Mouse (Mus musculus) heart, embryonic 10.5 days (tissue): ENCODE measurements at regions not wholly inside any gene's neighbourhood (a gene's known extent, or its start where the extent isn't known, plus 50 kb on each side); places are given as distances from the start of the nearest gene placed in this dataset.

ENCODE experiments used
- DNase-seq: peaks from one replicate; pipeline ENCODE4 v3.0.0-alpha.2; 2017; ENCODE audit warnings: low spot score
- H3K27ac ChIP-seq: fragments of 300-500 bp; sonication (generic); 2 replicates; pipeline ENCODE4 v1.5.1; 2016; ENCODE audit warnings: mild to moderate bottlenecking
- H3K27me3 ChIP-seq: fragments of 300-500 bp; sonication (generic); 2 replicates; pipeline ENCODE4 v1.6.1; 2016; ENCODE audit warnings: mild to moderate bottlenecking; ENCODE audit not compliant: poor library complexity, insufficient read depth, severe bottlenecking
- H3K36me3 ChIP-seq: fragments of 300-500 bp; sonication (generic); 2 replicates; pipeline ENCODE4 v1.6.1; 2016; ENCODE audit warnings: mild to moderate bottlenecking, moderate library complexity
- H3K4me1 ChIP-seq: fragments of 300-500 bp; sonication (generic); 2 replicates; pipeline ENCODE4 v1.6.1; 2016; ENCODE audit warnings: mild to moderate bottlenecking
- H3K4me3 ChIP-seq: fragments of 300-500 bp; sonication (generic); 2 replicates; pipeline ENCODE4 v1.5.1; 2016; ENCODE audit warnings: mild to moderate bottlenecking, moderate library complexity
- H3K9me3 ChIP-seq: fragments of 300-500 bp; sonication (generic); 2 replicates; pipeline ENCODE4 v1.6.1; 2016; ENCODE audit warnings: mild to moderate bottlenecking, moderate library complexity
- WGBS: fragments of 180-500 bp; shearing (Covaris S2); methylation state at CpG from one replicate; pipeline ENCODE4 v1.1.7; 2016; 5-methylcytosine and 5-hydroxymethylcytosine counted together

- H3K27me3 ChIP-seq, result no peaks in the 10 kb centered on the region
- H3K9me3 ChIP-seq, result no peaks in the 10 kb centered on the region
- H3K27ac ChIP-seq, result no peak overlapping the region
- no peak overlapping the region for H3K4me3 ChIP-seq
- H3K36me3 ChIP-seq, result no peaks in the 10 kb centered on the region
- WGBS, result 89% methylated on average over 5 of the region's 5 CpGs
- peak; percentile 51 for DNase-seq
- no peaks in the 10 kb centered on the region for H3K4me1 ChIP-seq
Observed at GRCm38 (mm10) chr9:100404426-100404825, 82.2 kb downstream of the Il20rb start.

- Histone ChIP-seq H3K27me3 (no peaks in the 10 kb centered on the region), H3K36me3 (no peaks in the 10 kb centered on the region), H3K4me3 (no peak overlapping the region), H3K9me3 (no peaks in the 10 kb centered on the region), H3K4me1 (no peaks in the 10 kb centered on the region), H3K27ac (no peak overlapping the region)
- no peak for DNase-seq
- 23% methylated on average over 8 of the region's 8 CpGs for WGBS
Observed at GRCm38 (mm10) chr9:100400366-100400765, 86.2 kb downstream of the Il20rb start.

DNA sequence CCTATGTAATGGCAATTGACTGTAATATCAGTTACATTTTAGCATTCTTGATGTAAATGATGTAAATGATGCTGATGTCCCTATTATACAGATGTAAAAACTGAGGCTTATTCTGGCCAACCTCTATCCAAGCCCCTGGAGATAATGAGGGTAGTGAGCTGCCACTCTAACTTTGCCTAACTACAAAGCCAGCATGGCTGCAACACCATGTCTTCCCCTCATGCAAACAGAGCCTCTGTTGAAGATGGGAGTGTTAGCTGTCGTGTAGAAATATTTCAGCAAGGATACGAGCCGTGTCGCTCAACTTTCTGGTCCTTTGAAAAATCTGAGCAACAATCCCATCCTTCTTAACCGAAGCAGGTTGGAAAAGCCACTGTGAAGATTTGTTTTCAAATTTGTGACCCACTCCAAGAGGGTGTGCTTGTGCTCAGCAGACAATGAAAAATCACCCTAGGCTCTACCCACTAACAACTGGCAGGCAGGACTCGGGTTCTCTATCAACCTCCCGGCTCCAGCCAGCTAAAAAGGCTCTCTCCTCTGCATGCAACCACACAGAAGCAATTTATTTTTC is 90.2 kb downstream of the Il20rb start:
- no peaks in the 10 kb centered on the region for H3K36me3 ChIP-seq
- no peaks in the 10 kb centered on the region for H3K27me3 ChIP-seq
- 91% methylated on average over 7 of the region's 7 CpGs for WGBS
- no peaks in the 10 kb centered on the region for H3K4me1 ChIP-seq
- no peaks in the 10 kb centered on the region for H3K9me3 ChIP-seq
- no peak for DNase-seq
- no peak overlapping the region for H3K27ac ChIP-seq
- H3K4me3 ChIP-seq, result no peak overlapping the region

- Histone ChIP-seq H3K27me3 (no peaks in the 10 kb centered on the region), H3K4me3 (no peak overlapping the region), H3K4me1 (no peaks in the 10 kb centered on the region), H3K36me3 (no peaks in the 10 kb centered on the region), H3K27ac (no peak overlapping the region), H3K9me3 (no peaks in the 10 kb centered on the region)
- WGBS, result 12% methylated on average over 5 of the region's 5 CpGs
- DNase-seq, result peak; percentile 79
Observed at GRCm38 (mm10) chr9:100395711-100396110, 90.9 kb downstream of the Il20rb start.

- Histone ChIP-seq H3K4me1 (no peaks in the 10 kb centered on the region), H3K27ac (no peak overlapping the region), H3K27me3 (no peaks in the 10 kb centered on the region), H3K9me3 (no peaks in the 10 kb centered on the region), H3K4me3 (no peak overlapping the region), H3K36me3 (no peaks in the 10 kb centered on the region)
- WGBS, result 54% methylated on average over 1 of the region's 1 CpGs
- DNase-seq, result no peak
Observed at GRCm38 (mm10) chr9:100394632-100395031, 92.0 kb downstream of the Il20rb start.

DNA sequence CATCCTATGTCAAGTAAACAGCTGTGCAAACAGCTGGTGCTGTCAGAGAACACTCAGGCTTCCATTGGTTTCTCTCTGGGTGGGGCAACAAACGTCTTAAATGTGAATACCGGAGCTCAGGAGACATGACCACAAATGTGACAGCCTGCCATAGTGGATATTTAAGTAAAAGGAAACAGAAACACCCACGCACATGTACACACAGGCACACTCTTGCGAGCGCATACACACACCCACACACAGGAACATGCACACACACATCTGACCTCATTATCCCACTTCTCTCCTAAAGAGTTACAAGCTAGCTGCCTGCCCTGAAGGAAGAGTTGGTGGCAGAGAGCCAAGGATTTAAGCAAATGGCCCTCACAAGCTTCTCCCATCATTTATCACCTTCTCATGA is 92.4 kb downstream of the Il20rb start:
- DNase-seq, result no peak
- H3K27ac ChIP-seq, result no peak overlapping the region
- 69% methylated on average over 5 of the region's 5 CpGs for WGBS
- no peaks in the 10 kb centered on the region for H3K27me3 ChIP-seq
- no peaks in the 10 kb centered on the region for H3K9me3 ChIP-seq
- H3K4me1 ChIP-seq, result no peaks in the 10 kb centered on the region
- no peaks in the 10 kb centered on the region for H3K36me3 ChIP-seq
- H3K4me3 ChIP-seq, result no peak overlapping the region

- no peak overlapping the region for H3K27ac ChIP-seq
- no peaks in the 10 kb centered on the region for H3K36me3 ChIP-seq
- 38% methylated on average over 1 of the region's 1 CpGs for WGBS
- H3K9me3 ChIP-seq, result no peaks in the 10 kb centered on the region
- H3K4me1 ChIP-seq, result peaks cover 1% of the 10 kb centered on the region; the same call in 1 of the 2 replicates
- no peak for DNase-seq
- H3K4me3 ChIP-seq, result no peak overlapping the region
- no peaks in the 10 kb centered on the region for H3K27me3 ChIP-seq
Observed at GRCm38 (mm10) chr9:100392262-100392661, 94.3 kb downstream of the Il20rb start.

- Histone ChIP-seq H3K27me3 (no peaks in the 10 kb centered on the region), H3K36me3 (no peaks in the 10 kb centered on the region), H3K4me3 (no peak overlapping the region), H3K9me3 (no peaks in the 10 kb centered on the region), H3K27ac (no peak overlapping the region), H3K4me1 (peaks cover 6% of the 10 kb centered on the region; the same call in 1 of the 2 replicates)
- no peak for DNase-seq
- WGBS, result 62% methylated on average over 8 of the region's 8 CpGs
Observed at GRCm38 (mm10) chr9:100391566-100392213, 94.9 kb downstream of the Il20rb start.

GRCm38 (mm10) chr9:100388393-100388792 is 98.2 kb downstream of the Il20rb start:
- Histone ChIP-seq H3K4me3 (no peak overlapping the region), H3K36me3 (no peaks in the 10 kb centered on the region), H3K4me1 (peaks cover 6% of the 10 kb centered on the region; the same call in 1 of the 2 replicates), H3K9me3 (no peaks in the 10 kb centered on the region), H3K27ac (no peak overlapping the region), H3K27me3 (no peaks in the 10 kb centered on the region)
- DNase-seq, result no peak
- 86% methylated on average over 7 of the region's 7 CpGs for WGBS

DNA sequence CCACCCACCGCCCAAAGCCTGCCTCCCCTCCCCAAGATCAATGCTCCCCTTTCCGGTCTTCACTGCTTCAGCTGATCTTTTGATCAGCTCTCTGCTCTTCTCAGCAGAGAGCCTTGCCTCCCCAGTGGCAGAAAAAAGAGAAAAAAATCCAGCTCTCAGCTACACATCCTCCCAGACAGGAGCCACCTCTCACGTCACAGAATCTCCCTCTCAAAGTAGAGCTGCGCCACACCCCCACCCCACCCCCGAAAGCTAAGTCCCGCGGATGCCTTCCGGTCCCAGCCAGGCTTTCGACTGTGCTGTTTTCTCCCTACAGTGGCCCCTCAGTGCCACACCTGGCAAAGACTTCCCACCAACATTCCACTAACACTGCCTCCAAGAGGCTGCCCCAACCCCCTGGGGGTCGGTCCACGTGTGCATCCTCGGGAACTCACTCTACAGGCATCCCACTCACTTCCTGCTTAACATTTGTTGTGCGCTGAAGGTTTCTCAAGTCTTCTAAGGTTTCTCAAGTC is 99.4 kb downstream of the Il20rb start:
- H3K9me3 ChIP-seq, result no peaks in the 10 kb centered on the region
- H3K4me3 ChIP-seq, result no peak overlapping the region
- peaks cover 6% of the 10 kb centered on the region; the same call in 1 of the 2 replicates for H3K4me1 ChIP-seq
- no peak for DNase-seq
- no peaks in the 10 kb centered on the region for H3K36me3 ChIP-seq
- WGBS, result 17% methylated on average over 13 of the region's 13 CpGs
- H3K27ac ChIP-seq, result no peak overlapping the region
- no peaks in the 10 kb centered on the region for H3K27me3 ChIP-seq

GRCm38 (mm10) chr9:100382492-100382891 is 104.1 kb downstream of the Il20rb start:
- Histone ChIP-seq H3K9me3 (no peaks in the 10 kb centered on the region), H3K36me3 (no peaks in the 10 kb centered on the region), H3K27me3 (no peaks in the 10 kb centered on the region), H3K27ac (no peak overlapping the region), H3K4me3 (no peak overlapping the region), H3K4me1 (peaks cover 6% of the 10 kb centered on the region; the same call in 1 of the 2 replicates)
- DNase-seq, result no peak
- WGBS, result 53% methylated on average over 5 of the region's 5 CpGs

DNA sequence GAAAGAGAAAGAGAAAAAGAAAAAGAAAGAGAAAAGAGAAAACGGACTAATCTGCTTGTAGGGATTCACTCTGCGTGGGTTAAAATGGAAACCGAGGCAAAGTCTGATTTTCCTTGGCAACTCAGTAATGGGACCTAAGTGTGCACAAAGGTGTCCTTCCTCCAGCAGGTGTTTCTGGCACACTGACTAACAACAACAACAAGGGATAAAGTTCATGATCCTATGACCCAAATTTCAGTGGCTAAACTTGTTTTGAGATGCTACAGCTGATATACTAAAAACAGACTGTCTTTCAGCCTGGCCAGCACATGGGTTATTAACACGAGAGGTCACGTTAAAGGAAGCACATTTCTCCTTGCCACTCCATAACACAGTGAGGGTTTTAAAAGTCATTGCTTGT is 116.7 kb downstream of the Il20rb start:
- no peak overlapping the region for H3K27ac ChIP-seq
- no peak overlapping the region for H3K4me3 ChIP-seq
- DNase-seq, result no peak
- no peaks in the 10 kb centered on the region for H3K27me3 ChIP-seq
- H3K36me3 ChIP-seq, result no peaks in the 10 kb centered on the region
- 84% methylated on average over 5 of the region's 5 CpGs for WGBS
- H3K4me1 ChIP-seq, result no peaks in the 10 kb centered on the region
- H3K9me3 ChIP-seq, result no peaks in the 10 kb centered on the region

DNA sequence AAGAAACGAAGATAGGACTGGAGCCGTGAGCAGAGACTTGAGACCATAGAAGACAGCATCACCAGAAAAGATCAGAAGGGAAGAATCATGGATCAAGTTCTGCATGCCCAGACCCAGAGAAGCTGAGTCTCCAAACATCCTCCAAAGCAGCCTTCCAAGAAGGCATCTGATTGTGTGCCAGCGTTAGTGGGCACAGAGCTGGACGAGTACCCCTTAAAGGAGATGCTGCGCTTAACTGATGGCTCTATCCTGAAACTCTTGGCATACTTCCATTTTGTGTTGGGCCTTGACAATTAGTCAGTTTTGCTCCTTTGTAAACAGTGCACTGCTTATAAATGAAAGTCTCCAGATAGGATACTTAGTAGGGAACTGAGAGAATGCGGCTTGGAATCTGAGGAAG is 119.8 kb downstream of the Il20rb start:
- Histone ChIP-seq H3K27ac (no peak overlapping the region), H3K4me1 (no peaks in the 10 kb centered on the region), H3K36me3 (no peaks in the 10 kb centered on the region), H3K4me3 (no peak overlapping the region), H3K9me3 (no peaks in the 10 kb centered on the region), H3K27me3 (no peaks in the 10 kb centered on the region)
- WGBS, result 65% methylated on average over 6 of the region's 6 CpGs
- DNase-seq, result no peak
